Mouse (Mus musculus) regulatory T cell (primary cell): ENCODE measurements at regions not wholly inside any gene's neighbourhood (a gene's known extent, or its start where the extent isn't known, plus 50 kb on each side); places are given as distances from the start of the nearest gene placed in this dataset.

ENCODE experiments used
- in situ Hi-C: fragments of 300-600 bp; cut with MboI, MseI; formaldehyde crosslinking; loops from one replicate; pipeline ENCODE4 v1.15.1; 2025; ENCODE audit warnings: high pct_unique_total_duplicates

- in situ Hi-C loops: no loop called here
These were observed 231.4 kb upstream of the Gm6657 start for GRCm38 (mm10) chr12:77962631-77963030.

GRCm38 (mm10) chr12:77968543-77968942 lies 225.5 kb upstream of the Gm6657 start:
- in situ Hi-C loops: no loop called here

GRCm38 (mm10) chr12:77970026-77970425 lies 224.0 kb upstream of the Gm6657 start:
- in situ Hi-C loops: no loop called here

GRCm38 (mm10) chr12:77972165-77972564 lies 221.9 kb upstream of the Gm6657 start:
- in situ Hi-C loops: no loop called here

- in situ Hi-C loops: no loop called here
These were observed 217.1 kb upstream of the Gm6657 start for GRCm38 (mm10) chr12:77976952-77977351.

- in situ Hi-C loops: no loop called here
These were observed 207.3 kb upstream of the Gm6657 start for GRCm38 (mm10) chr12:77986738-77987137.

GRCm38 (mm10) chr12:77989766-77990165 lies 204.3 kb upstream of the Gm6657 start:
- in situ Hi-C loops: no loop called here

- in situ Hi-C loops: no loop called here
These were observed 202.4 kb upstream of the Gm6657 start for GRCm38 (mm10) chr12:77991627-77992026.

GRCm38 (mm10) chr12:77994176-77994575 lies 199.9 kb upstream of the Gm6657 start:
- in situ Hi-C loops: no loop called here

GRCm38 (mm10) chr12:77997916-77998315 lies 196.1 kb upstream of the Gm6657 start:
- in situ Hi-C loops: no loop called here

- in situ Hi-C loops: no loop called here
These were observed 193.6 kb upstream of the Gm6657 start for GRCm38 (mm10) chr12:78000401-78000800.

GRCm38 (mm10) chr12:78001846-78002245 lies 192.2 kb upstream of the Gm6657 start:
- in situ Hi-C loops: no loop called here

GRCm38 (mm10) chr12:78033766-78034165 lies 160.3 kb upstream of the Gm6657 start:
- in situ Hi-C loops: no loop called here

GRCm38 (mm10) chr12:78046582-78046981 lies 147.5 kb upstream of the Gm6657 start:
- in situ Hi-C loops: no loop called here

- in situ Hi-C loops: no loop called here
These were observed 138.1 kb upstream of the Gm6657 start for GRCm38 (mm10) chr12:78055956-78056355.

- in situ Hi-C loops: no loop called here
These were observed 136.9 kb upstream of the Gm6657 start for GRCm38 (mm10) chr12:78057166-78057565.

GRCm38 (mm10) chr12:78059965-78060364 lies 134.1 kb upstream of the Gm6657 start:
- in situ Hi-C loops: no loop called here

GRCm38 (mm10) chr12:78066024-78066423 lies 128.0 kb upstream of the Gm6657 start:
- in situ Hi-C loops: no loop called here

- in situ Hi-C loops: loop anchor here (10.0 kb wide), 1 partner anchor 1578 kb away; no protein-coding TSS in a partner anchor
These were observed 121.1 kb upstream of the Gm6657 start for GRCm38 (mm10) chr12:78072935-78073334.

GRCm38 (mm10) chr12:78074290-78074802 lies 119.7 kb upstream of the Gm6657 start:
- in situ Hi-C loops: loop anchor here (10.0 kb wide), 1 partner anchor 1580 kb away; no protein-coding TSS in a partner anchor

- in situ Hi-C loops: loop anchor here (10.0 kb wide), 1 partner anchor 1582 kb away; no protein-coding TSS in a partner anchor
These were observed 116.8 kb upstream of the Gm6657 start for GRCm38 (mm10) chr12:78077285-78077684.

GRCm38 (mm10) chr12:78082163-78082562 lies 111.9 kb upstream of the Gm6657 start:
- in situ Hi-C loops: no loop called here

GRCm38 (mm10) chr12:78086016-78086415 lies 108.0 kb upstream of the Gm6657 start:
- in situ Hi-C loops: no loop called here

GRCm38 (mm10) chr12:78087921-78088320 lies 106.1 kb upstream of the Gm6657 start:
- in situ Hi-C loops: no loop called here
